Mouse (Mus musculus) G1E-ER4 (cell line): ENCODE measurements around the gene Pde6b. TPM values are rescaled to one million over a fixed set of nuclear protein-coding genes. Genes with fewer than 3 reads are reported as not detected.

Source experiments
- GATA1 ChIP-seq: IDR thresholded peaks from one replicate; pipeline ENCODE4 v1.8.0; 2012; ENCODE audit warnings: low read length, inconsistent platforms
- polyA plus RNA-seq: library from polyadenylated mRNA; stranded (reverse); fragments of >175 nt; gene quantifications from 2 replicates; pipeline ENCODE4 v1.2.3, GENCODE M21; 2012

Gene Pde6b
- polyA plus RNA-seq: not detected in 2 replicates

DNA sequence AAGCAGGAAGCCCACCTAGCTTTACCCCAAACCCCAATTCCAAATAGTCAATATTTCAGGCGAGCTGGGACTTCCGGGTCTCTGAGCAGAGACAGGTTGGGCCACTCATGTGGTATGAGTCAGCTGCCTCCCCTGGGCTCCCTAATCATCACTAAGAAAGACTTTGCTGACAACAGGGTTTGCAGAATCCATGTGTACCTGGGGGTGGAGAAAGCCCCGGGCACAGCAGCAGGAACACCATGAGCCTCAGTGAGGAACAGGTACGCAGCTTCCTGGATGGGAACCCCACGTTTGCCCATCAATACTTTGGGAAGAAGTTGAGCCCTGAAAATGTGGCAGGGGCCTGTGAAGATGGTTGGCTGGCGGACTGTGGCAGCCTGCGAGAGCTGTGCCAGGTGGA, at the start of gene Pde6b:
Gene Pde6b, plus strand, starts transcription at position 191 of the 400 bp plus-strand sequence.
- TF ChIP-seq GATA1: no peak

DNA sequence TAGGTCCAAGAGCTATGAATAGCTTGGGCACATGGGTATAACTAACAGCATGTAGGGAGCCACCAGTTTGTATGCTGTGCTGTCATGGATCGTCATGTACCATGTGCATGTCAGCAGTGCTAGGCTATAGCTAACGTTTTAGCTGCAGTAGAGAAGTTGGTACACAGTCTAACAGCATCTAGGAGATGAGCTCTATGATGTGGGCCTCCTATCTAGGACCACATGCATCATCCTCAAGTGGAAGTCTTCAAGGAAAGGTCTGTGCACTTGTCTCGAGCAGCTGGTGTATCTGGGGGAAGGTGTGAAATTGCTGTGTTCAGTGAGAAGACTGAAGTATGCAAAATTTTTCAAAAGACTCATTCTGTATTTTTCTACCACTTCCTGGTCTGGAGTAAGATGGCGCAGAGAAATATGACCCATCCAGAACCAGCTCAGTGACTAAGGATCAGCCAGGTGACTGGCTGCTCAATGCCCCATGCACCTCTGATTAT, 44.5 kb upstream of the Pde6b start:
- no peak for TF ChIP-seq GATA1

- no peak for TF ChIP-seq GATA1
Measured at GRCm38 (mm10) chr5:108345313-108346071, 42.7 kb upstream of the Pde6b start.

GRCm38 (mm10) chr5:108347843-108348242, 40.3 kb upstream of the Pde6b start:
- no peak for TF ChIP-seq GATA1

GRCm38 (mm10) chr5:108349511-108350148, 38.6 kb upstream of the Pde6b start:
- no peak for TF ChIP-seq GATA1

- no peak for TF ChIP-seq GATA1
Measured at GRCm38 (mm10) chr5:108354056-108354455, 34.1 kb upstream of the Pde6b start.

- TF ChIP-seq GATA1: no peak
Measured at GRCm38 (mm10) chr5:108357862-108358261, 30.3 kb upstream of the Pde6b start.

- TF ChIP-seq GATA1: no peak
Measured at GRCm38 (mm10) chr5:108359491-108359890, 28.7 kb upstream of the Pde6b start.

DNA sequence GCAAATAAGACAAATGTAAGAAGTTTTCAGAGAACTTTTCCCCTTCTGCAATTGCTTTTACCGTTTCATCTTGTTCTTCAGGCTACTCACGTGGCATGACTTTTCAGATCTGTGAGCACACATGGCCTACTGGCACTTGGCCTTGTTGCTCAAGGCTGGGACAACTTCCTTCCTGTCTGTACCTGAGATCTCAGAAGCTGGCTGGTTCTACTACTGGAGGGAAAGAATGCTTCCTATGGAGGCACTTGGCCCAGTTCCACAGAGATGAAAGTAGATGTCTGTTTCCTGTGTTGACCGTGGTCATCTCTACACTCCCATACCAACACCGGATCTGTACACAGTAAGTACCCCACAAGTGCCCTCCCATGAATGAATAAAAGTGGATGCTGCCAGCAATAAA, 28.0 kb upstream of the Pde6b start:
- TF ChIP-seq GATA1: no peak

- no peak for TF ChIP-seq GATA1
Measured at GRCm38 (mm10) chr5:108362330-108362729, 25.9 kb upstream of the Pde6b start.

DNA sequence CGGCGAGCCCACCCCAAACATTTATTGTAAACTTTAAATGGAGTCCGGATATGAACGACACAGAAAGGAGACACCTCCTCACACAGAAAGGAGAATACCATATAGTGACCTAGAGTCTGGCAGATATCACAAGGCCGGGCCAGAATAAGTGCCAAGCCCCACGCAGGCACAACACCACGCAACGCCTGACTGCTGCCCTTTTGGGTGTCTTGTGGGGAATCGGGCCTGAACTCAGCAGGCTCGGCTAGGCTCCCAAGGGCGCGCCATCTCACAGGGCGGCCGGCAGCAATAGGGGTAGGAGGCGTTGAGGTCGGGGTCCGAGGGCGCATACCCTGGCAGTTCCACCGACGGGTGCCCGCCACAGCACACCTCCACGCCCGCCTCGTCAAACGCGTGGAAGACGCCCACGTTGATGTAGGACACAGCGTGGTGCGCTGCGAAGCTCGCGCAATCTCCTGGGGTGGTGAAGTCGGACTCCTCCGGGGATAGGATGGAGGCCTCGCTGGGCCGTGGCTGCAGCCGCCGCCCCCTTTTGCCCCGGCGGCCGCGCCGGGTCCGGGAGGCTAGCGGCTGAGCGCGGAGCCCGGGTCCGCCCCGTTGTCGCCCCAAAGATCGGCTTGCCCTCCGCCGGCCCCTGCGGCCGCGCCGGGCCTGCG, 21.7 kb upstream of the Pde6b start:
- TF ChIP-seq GATA1: no peak

DNA sequence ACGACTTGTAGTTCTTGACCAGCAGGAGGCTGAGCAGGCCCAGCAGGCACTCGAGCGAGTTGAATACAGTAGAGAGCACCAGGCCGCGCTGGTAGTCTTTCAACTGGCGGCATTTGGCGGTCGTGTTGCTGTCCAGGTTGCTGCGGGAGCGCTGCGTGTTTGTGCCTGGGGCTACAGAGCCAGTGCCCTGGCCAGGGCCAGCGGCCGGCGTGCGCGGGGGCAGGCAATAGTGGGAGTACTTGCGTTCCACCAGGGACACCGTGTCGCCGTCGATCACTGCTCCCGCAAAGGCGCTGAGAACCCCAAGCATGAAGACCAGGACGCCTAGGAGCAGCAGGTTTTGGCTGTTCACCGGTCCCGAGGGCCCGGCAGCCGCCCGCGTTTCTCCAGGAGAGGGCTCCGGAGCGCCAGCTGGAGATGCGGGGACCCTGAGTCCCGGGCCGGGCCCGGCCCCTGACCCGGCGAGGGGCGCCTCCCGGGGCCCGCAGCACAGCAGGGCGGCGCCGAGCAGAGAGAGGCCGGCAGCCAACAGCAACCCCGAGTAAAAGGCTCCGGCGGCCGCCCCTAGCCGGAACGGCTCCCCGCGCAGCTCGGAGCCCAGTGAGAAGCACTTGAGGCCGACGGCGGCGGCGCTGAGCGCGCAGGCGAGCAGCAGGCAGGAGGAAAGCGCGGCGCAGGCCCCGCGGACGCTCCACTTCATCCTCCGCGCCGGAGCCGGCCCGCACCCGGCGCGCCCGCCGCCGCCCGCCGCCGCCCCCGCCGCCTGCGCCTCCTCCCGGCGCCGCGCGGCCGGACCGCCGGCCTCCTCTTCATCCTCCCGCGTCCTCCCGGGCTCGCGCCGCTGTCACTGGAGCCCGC, 21.0 kb upstream of the Pde6b start:
- no peak for TF ChIP-seq GATA1

- TF ChIP-seq GATA1: no peak
Measured at GRCm38 (mm10) chr5:108367871-108368332, 20.3 kb upstream of the Pde6b start, which contains the start of gene Gm42517. Gene Gm42517, minus strand, starts transcription at chr5:108367922.

GRCm38 (mm10) chr5:108368446-108368845, 19.7 kb upstream of the Pde6b start:
- TF ChIP-seq GATA1: no peak
